Mouse (Mus musculus) stomach, embryonic 14.5 days (tissue): ENCODE measurements at regions not wholly inside any gene's neighbourhood (a gene's known extent, or its start where the extent isn't known, plus 50 kb on each side); places are given as distances from the start of the nearest gene placed in this dataset.

Source experiments
- ATAC-seq: fragments of 200-750 bp; cut with Nextera tagmentation; 2 replicates; pipeline ENCODE4 v1.8.0; 2017; ENCODE audit warnings: low read depth, moderate TSS enrichment; ENCODE audit not compliant: insufficient number of reproducible peaks, insufficient read depth, low FRiP score
- H3K27ac ChIP-seq: fragments of 300-500 bp; sonication (generic); 2 replicates; pipeline ENCODE4 v1.5.1; 2014; ENCODE audit warnings: mild to moderate bottlenecking, low read length, moderate library complexity, mixed read lengths
- H3K27me3 ChIP-seq: fragments of 300-500 bp; sonication (generic); 2 replicates; pipeline ENCODE4 v1.6.1; 2014; ENCODE audit warnings: low read length, control low read depth, mixed read lengths; ENCODE audit not compliant: control insufficient read depth, insufficient read depth
- H3K36me3 ChIP-seq: fragments of 300-500 bp; sonication (generic); 2 replicates; pipeline ENCODE4 v1.6.1; 2014; ENCODE audit warnings: mild to moderate bottlenecking, control low read depth, low read length, moderate library complexity, mixed read lengths; ENCODE audit not compliant: control insufficient read depth, insufficient read depth
- H3K4me1 ChIP-seq: fragments of 300-500 bp; sonication (generic); 2 replicates; pipeline ENCODE4 v1.6.1; 2014; ENCODE audit warnings: low read length, control low read depth, mixed read lengths; ENCODE audit not compliant: control insufficient read depth, insufficient read depth
- H3K4me2 ChIP-seq: fragments of 300-500 bp; sonication (generic); replicated peaks from 2 replicates; pipeline ENCODE4 v1.6.1; 2014; ENCODE audit warnings: low read depth, low read length, control low read depth
- H3K4me3 ChIP-seq: fragments of 300-500 bp; sonication (generic); 2 replicates; pipeline ENCODE4 v1.5.1; 2014; ENCODE audit warnings: low read depth, low read length, control low read depth
- H3K9ac ChIP-seq: fragments of 300-500 bp; sonication (generic); replicated peaks from 2 replicates; pipeline ENCODE4 v1.6.1; 2014; ENCODE audit warnings: low read depth, mild to moderate bottlenecking, control low read depth, low read length, moderate library complexity, mixed read lengths
- H3K9me3 ChIP-seq: fragments of 300-500 bp; sonication (generic); 2 replicates; pipeline ENCODE4 v1.6.1; 2016; ENCODE audit warnings: low read depth, low read length, control low read depth; ENCODE audit not compliant: control insufficient read depth
- WGBS: fragments of 180-500 bp; shearing (Covaris S2); extraction: QIAGEN DNeasy Blood & Tissue Kit; methylation state at CpG from one replicate; pipeline ENCODE4 v1.1.7; 2014; 5-methylcytosine and 5-hydroxymethylcytosine counted together

DNA sequence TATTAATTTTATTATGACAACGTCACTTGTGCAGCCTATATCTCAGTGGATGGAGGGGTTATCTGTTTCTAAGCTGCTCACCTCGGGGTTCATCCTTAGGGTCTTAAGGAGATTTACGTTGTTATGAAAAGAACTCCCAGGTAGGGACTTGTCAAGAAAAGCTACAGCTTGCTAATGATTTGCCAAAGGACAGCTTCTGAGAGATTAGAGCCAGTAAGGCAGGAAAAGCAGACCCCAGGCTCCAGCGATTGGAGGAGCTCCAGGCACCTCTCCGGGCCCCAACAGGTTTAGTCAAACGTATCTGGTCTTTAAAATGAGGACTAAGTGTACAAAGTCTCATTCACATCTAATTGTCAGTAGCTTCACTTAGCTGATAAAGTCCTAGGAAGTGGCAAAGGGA is 59.8 kb upstream of the Lpar1 start:
- 45% methylated on average over 6 of the region's 6 CpGs for WGBS
- Histone ChIP-seq H3K27ac (no peak overlapping the region), H3K9ac (no peak overlapping the region), H3K9me3 (no peaks in the 10 kb centered on the region), H3K4me3 (no peak overlapping the region), H3K27me3 (no peaks in the 10 kb centered on the region), H3K4me1 (no peaks in the 10 kb centered on the region), H3K36me3 (no peaks in the 10 kb centered on the region), H3K4me2 (no peak overlapping the region)
- ATAC-seq = no peak

- Histone ChIP-seq H3K4me3 (no peak overlapping the region), H3K4me2 (no peak overlapping the region), H3K4me1 (no peaks in the 10 kb centered on the region), H3K9ac (no peak overlapping the region), H3K27ac (no peak overlapping the region), H3K27me3 (no peaks in the 10 kb centered on the region), H3K9me3 (no peaks in the 10 kb centered on the region), H3K36me3 (no peaks in the 10 kb centered on the region)
- 76% methylated on average over 3 of the region's 3 CpGs for WGBS
- no peak for ATAC-seq
These were observed 59.3 kb upstream of the Lpar1 start for GRCm38 (mm10) chr4:58613022-58613421.

DNA sequence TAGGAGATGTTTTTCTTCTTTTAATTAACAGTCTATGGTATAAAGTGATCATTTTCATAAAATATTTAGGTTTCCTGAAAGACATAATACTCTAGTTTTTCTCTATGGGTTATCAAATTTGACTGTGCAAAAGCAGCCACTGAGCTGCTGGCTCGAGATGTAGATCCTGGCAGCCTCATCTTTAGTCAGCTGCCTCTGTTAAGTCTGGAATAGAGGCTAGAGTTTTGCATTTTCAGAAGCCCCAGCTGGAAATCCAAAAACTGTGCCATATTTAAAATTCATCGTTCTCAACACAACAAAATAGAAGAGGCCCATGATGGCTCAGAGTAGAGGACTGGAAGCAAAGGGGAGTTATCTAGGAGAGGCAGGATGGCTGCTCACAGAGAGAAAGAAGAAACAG is 53.8 kb upstream of the Lpar1 start:
- WGBS = 89% methylated on average over 2 of the region's 2 CpGs
- Histone ChIP-seq H3K9me3 (no peaks in the 10 kb centered on the region), H3K4me2 (no peak overlapping the region), H3K27ac (no peak overlapping the region), H3K9ac (no peak overlapping the region), H3K36me3 (no peaks in the 10 kb centered on the region), H3K4me1 (no peaks in the 10 kb centered on the region), H3K27me3 (no peaks in the 10 kb centered on the region), H3K4me3 (no peak overlapping the region)
- ATAC-seq = no peak

DNA sequence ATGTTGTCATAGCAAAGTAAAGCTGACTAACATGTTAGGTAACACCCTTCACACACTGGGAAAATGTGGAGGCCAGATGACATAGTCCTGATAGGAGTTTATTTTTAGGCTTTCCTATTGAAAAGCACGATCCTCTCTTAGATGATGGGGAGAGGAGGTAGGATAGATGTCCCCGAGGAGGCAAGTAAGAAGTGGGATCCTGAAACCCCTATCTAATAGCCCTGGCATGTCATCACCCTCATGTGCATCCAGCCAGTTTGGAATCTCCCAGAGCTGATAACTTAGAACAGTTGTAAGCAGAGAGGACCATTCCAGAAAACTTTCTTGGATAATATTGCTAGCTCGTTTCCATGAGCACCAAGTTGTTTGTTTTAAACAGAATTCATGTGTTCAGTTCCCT is 52.2 kb upstream of the Lpar1 start:
- no peak overlapping the region for H3K4me3 ChIP-seq
- no peaks in the 10 kb centered on the region for H3K27me3 ChIP-seq
- no peak overlapping the region for H3K27ac ChIP-seq
- no peaks in the 10 kb centered on the region for H3K4me1 ChIP-seq
- no peak overlapping the region for H3K4me2 ChIP-seq
- H3K9me3 ChIP-seq = no peaks in the 10 kb centered on the region
- ATAC-seq = no peak
- WGBS = 86% methylated on average over 3 of the region's 3 CpGs
- no peak overlapping the region for H3K9ac ChIP-seq
- no peaks in the 10 kb centered on the region for H3K36me3 ChIP-seq
